Mouse (Mus musculus) c-Kit-positive CD71-positive TER-119-positive erythroid progenitor cells, embryonic 14.5 days (primary cell): ENCODE data around the gene Slc30a3.

Experiments used
- DNase-seq: peaks from one replicate; pipeline ENCODE4 v3.0.0-alpha.2; 2013; ENCODE audit warnings: low spot score

Gene Slc30a3

GRCm38 (mm10) chr5:31108000-31108490 is at the start of gene Slc30a3:
Slc30a3 (minus strand) TSS chr5:31108237.
- DNase-seq, result no peak

- peak; percentile 58 for DNase-seq
Observed at GRCm38 (mm10) chr5:31154152-31154553, 46.1 kb upstream of the Slc30a3 start, which contains the start of gene Mpv17. Mpv17 (minus strand) TSS chr5:31154251.

GRCm38 (mm10) chr5:31153516-31154151 is 45.6 kb upstream of the Slc30a3 start:
- no peak for DNase-seq

- DNase-seq, result no peak
Observed at GRCm38 (mm10) chr5:31151746-31152145, 43.7 kb upstream of the Slc30a3 start.

- no peak for DNase-seq
Observed at GRCm38 (mm10) chr5:31149781-31150180, 41.7 kb upstream of the Slc30a3 start.

- DNase-seq, result no peak
Observed at GRCm38 (mm10) chr5:31138968-31139425, 31.0 kb upstream of the Slc30a3 start.

GRCm38 (mm10) chr5:31138241-31138967 is 30.4 kb upstream of the Slc30a3 start, which contains the start of gene Ucn:
Ucn (minus strand) TSS chr5:31138829.
- DNase-seq, result no peak

GRCm38 (mm10) chr5:31137658-31138057 is 29.6 kb upstream of the Slc30a3 start:
- DNase-seq, result no peak

- DNase-seq, result no peak
Observed at GRCm38 (mm10) chr5:31136730-31137424, 28.8 kb upstream of the Slc30a3 start.

- DNase-seq, result no peak
Observed at GRCm38 (mm10) chr5:31126050-31126449, 18.0 kb upstream of the Slc30a3 start.

- DNase-seq, result no peak
Observed at GRCm38 (mm10) chr5:31123481-31123880, 15.4 kb upstream of the Slc30a3 start.

GRCm38 (mm10) chr5:31121111-31121510 is 13.1 kb upstream of the Slc30a3 start:
- no peak for DNase-seq

- DNase-seq, result no peak
Observed at GRCm38 (mm10) chr5:31116912-31117311, 8.9 kb upstream of the Slc30a3 start.

GRCm38 (mm10) chr5:31116354-31116753 is 8.3 kb upstream of the Slc30a3 start, which contains the start of gene Trim54:
Trim54 (plus strand) TSS chr5:31116712.
- no peak for DNase-seq

- no peak for DNase-seq
Observed at GRCm38 (mm10) chr5:31110781-31111180, 2.7 kb upstream of the Slc30a3 start.

GRCm38 (mm10) chr5:31105814-31106335 is 2.2 kb downstream of the Slc30a3 start, which contains the start of gene Dnajc5g:
Dnajc5g (plus strand) TSS chr5:31106285.
- no peak for DNase-seq

- DNase-seq, result no peak
Observed at GRCm38 (mm10) chr5:31095711-31096480, 12.1 kb downstream of the Slc30a3 start.

- no peak for DNase-seq
Observed at GRCm38 (mm10) chr5:31094799-31095691, 13.0 kb downstream of the Slc30a3 start.

- no peak for DNase-seq
Observed at GRCm38 (mm10) chr5:31094100-31094798, 13.8 kb downstream of the Slc30a3 start.
